Mouse (Mus musculus): ENCODE measurements around the gene Gins2. TPM values are rescaled to one million over a fixed set of nuclear protein-coding genes. Genes with fewer than 3 reads are reported as not detected.
A peak's percentile ranks its signal among the peaks of the same experiment; 100 is the strongest.

The Gins2 gene
- total and polyA plus RNA-seq, 3 experiments = 50.0 to 129 (median 61.2) TPM

DNA sequence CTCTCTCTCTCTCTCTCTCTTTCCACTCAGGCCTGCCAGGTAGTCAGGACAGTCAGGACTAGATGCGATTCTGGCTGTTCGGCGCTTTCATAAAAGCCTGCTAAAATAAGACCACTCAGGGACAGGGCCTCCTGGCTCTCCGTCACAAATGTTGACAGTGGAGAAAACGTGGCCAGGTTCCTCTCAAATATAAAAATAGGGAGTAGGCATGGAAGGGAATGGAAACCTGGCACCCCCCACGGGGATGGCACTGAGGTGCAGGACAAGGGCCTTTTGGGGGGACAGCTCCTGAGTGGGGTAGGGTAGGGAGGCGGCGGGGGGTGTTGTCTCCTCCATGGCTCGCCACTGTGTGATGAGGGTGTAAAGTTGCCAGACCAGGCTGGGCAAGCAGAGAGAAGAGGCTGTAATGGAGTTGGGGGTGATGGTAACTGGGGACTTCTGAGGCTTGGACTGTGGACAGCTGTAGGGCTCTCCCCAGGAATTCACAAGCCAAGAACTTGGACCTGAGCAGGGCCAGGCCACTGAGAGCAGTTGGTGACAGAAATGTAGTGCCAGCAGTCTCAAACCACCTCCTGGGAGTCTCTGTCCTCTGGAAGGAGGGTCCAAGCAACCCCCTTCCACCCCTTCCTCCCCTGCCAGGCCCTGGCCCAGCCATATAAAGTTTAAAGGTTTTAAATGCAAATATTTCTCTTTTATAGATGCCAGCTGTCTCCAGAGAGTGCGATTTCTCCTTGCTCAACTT, 57.2 kb downstream of the Gins2 start:
- in situ Hi-C loops (cut with MboI; ENCODE audit: low pct_ligation_motif_present, low pct_unique_long_range_greater_than_20kb, low sequenced_read_pairs) (loop anchor here (10.0 kb wide), 1 partner anchor 207 kb away; no protein-coding TSS in a partner anchor), dilution Hi-C loops (cut with MboI; ENCODE audit: extremely low pct_ligation_motif_present, extremely low pct_unique_long_range_greater_than_20kb, low sequenced_read_pairs) (no loop called here)
- H3K9me3 ChIP-seq (replicated peaks; ENCODE audit: low read length) = no peaks in the 10 kb centered on the region
- peaks cover 0 to 7% of the 10 kb centered on the region in 2 experiments for H3K36me3 ChIP-seq (replicated peaks in 1 of 2; ENCODE audit: control insufficient read depth in 1 of 2, insufficient read depth in 1 of 2, low read length in 1 of 2)
- TF ChIP-seq USF1 (IDR thresholded peaks at IDR 0.05; ENCODE audit: low read depth, low read length) (no peak), TCF12 (IDR thresholded peaks at IDR 0.05; ENCODE audit: low read depth, low read length) (no peak), ZKSCAN1 (IDR thresholded peaks at IDR 0.05; ENCODE audit: borderline replicate concordance, low read depth, low read length) (no peak), BHLHE40 (IDR thresholded peaks at IDR 0.05; ENCODE audit: low read depth, low read length) (no peak), MAFK (IDR thresholded peaks at IDR 0.05; ENCODE audit: insufficient replicate concordance, low read length) (no peak), E2F4 (IDR thresholded peaks at IDR 0.05; ENCODE audit: insufficient replicate concordance, low read depth, low read length) (no peak)
- peaks cover 50 to 88% of the 10 kb centered on the region in 2 experiments for H3K4me1 ChIP-seq (ENCODE audit: control insufficient read depth in 1 of 2, insufficient read depth in 2 of 2)
- no peak for DNase-seq (ENCODE audit: extremely low read depth)
- peaks cover 39% of the 10 kb centered on the region for H3K79me2 ChIP-seq (replicated peaks; ENCODE audit: control insufficient read depth, extremely low read depth, insufficient read depth, poor library complexity, severe bottlenecking)
- peak overlapping the region; percentile 50 for H3K9ac ChIP-seq (ENCODE audit: insufficient read depth, low read depth)
- peak overlapping the region; percentile 44; the same call in 1 of the 2 replicates for H3K27ac ChIP-seq (ENCODE audit: insufficient read depth, low read depth)
- peaks cover 12% of the 10 kb centered on the region for H3K27me3 ChIP-seq (replicated peaks)
- peak overlapping the region; percentile 89 for H3K4me2 ChIP-seq (ENCODE audit: insufficient read depth, low read depth, poor library complexity, severe bottlenecking)
- H3K4me3 ChIP-seq (replicated peaks in 1 of 3; ENCODE audit: low read depth in 2 of 3, low read length in 2 of 3, poor library complexity in 1 of 3) = no peak overlapping the region

DNA sequence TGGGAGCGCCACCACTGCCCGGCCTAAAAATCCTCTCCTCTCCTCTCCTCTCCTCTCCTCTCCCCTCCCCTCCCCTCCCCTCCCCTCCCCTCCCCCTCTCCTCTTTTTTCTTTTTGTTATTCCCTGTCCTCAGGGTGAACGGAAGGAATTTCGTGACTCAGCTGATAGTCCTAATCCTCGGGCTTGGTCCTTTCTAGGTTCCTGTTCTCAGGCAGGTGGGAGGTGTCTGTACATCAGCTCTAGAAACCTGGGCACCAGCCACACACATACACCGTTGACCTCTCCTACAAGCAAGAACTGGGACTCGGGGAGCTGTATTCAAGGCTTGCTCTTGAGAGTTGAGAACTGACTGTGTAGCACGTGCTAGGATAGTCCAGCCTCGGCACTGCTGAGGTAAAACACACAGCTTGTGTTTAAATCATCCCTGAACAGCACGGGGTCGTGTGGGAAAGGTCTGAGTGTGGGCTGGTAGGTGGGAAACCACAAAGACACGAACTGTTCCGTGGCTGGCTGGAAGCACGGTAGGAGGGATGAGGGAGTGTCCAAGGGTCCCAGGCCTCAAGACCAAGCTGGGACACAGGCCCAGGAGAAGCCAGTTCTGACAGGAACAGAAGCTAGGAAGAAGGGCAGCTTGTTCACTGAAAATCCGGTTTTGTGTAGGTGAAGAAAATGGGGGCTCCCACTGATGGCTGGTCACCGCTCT, 58.0 kb downstream of the Gins2 start:
- no peak overlapping the region for H3K27ac ChIP-seq (ENCODE audit: insufficient read depth, low read depth)

DNA sequence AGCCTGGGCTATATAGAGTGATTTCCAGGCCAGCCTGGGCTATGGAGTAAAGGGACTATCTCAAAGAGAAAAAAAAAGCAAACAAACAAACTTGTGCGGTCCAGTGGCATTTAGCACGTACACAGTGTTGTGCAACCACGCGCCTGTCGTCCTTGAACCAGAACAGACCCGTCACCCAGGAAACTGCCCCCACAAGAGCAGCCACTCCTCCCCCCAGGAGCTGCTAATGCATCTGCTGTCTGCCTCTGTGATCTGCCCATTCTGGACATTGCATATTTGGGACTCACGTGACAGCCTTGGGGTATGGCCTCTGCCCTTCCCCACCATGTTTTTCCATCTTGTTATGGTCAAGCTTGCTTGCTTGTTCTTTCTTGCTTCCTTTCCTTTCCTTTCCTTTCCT, 59.9 kb downstream of the Gins2 start:
- Histone ChIP-seq H3K4me3 (replicated peaks in 1 of 3; ENCODE audit: low read depth in 2 of 3, low read length in 2 of 3, poor library complexity in 1 of 3) (no peak overlapping the region), H3K27me3 (replicated peaks) (no peaks in the 10 kb centered on the region), H3K36me3 (replicated peaks in 1 of 2; ENCODE audit: control insufficient read depth in 1 of 2, insufficient read depth in 1 of 2, low read length in 1 of 2) (peaks cover 0 to 8% of the 10 kb centered on the region in 2 experiments), H3K9me3 (replicated peaks; ENCODE audit: low read length) (no peaks in the 10 kb centered on the region), H3K27ac (ENCODE audit: insufficient read depth, low read depth) (no peak overlapping the region), H3K4me2 (ENCODE audit: insufficient read depth, low read depth, poor library complexity, severe bottlenecking) (no peak overlapping the region), H3K4me1 (ENCODE audit: control insufficient read depth in 1 of 2, insufficient read depth in 2 of 2) (peaks cover 63 to 82% of the 10 kb centered on the region in 2 experiments), H3K9ac (ENCODE audit: insufficient read depth, low read depth) (no peak overlapping the region), H3K79me2 (replicated peaks; ENCODE audit: control insufficient read depth, extremely low read depth, insufficient read depth, poor library complexity, severe bottlenecking) (peaks cover 37% of the 10 kb centered on the region)
- in situ Hi-C loops (cut with MboI; ENCODE audit: low pct_ligation_motif_present, low pct_unique_long_range_greater_than_20kb, low sequenced_read_pairs) (no loop called here), dilution Hi-C loops (cut with MboI; ENCODE audit: extremely low pct_ligation_motif_present, extremely low pct_unique_long_range_greater_than_20kb, low sequenced_read_pairs) (no loop called here)
- DNase-seq (ENCODE audit: extremely low read depth) = no peak
- TF ChIP-seq CHD2 (IDR thresholded peaks at IDR 0.05; ENCODE audit: low read length) (no peak), BHLHE40 (IDR thresholded peaks at IDR 0.05; ENCODE audit: low read depth, low read length) (peak; percentile 56)

More for the DNA sequence above, 58.0 kb downstream of the Gins2 start:
- no peak for DNase-seq (ENCODE audit: extremely low read depth)
- no peak overlapping the region for H3K4me2 ChIP-seq (ENCODE audit: insufficient read depth, low read depth, poor library complexity, severe bottlenecking)
- H3K9me3 ChIP-seq (replicated peaks; ENCODE audit: low read length) = no peaks in the 10 kb centered on the region
- peaks cover 35% of the 10 kb centered on the region for H3K79me2 ChIP-seq (replicated peaks; ENCODE audit: control insufficient read depth, extremely low read depth, insufficient read depth, poor library complexity, severe bottlenecking)
- peaks cover 58 to 88% of the 10 kb centered on the region in 2 experiments for H3K4me1 ChIP-seq (ENCODE audit: control insufficient read depth in 1 of 2, insufficient read depth in 2 of 2)
- dilution Hi-C loops (cut with MboI; ENCODE audit: extremely low pct_ligation_motif_present, extremely low pct_unique_long_range_greater_than_20kb, low sequenced_read_pairs) = no loop called here
- H3K27me3 ChIP-seq (replicated peaks) = peaks cover 5% of the 10 kb centered on the region
- H3K9ac ChIP-seq (ENCODE audit: insufficient read depth, low read depth) = no peak overlapping the region
- H3K4me3 ChIP-seq (replicated peaks in 1 of 3; ENCODE audit: low read depth in 2 of 3, low read length in 2 of 3, poor library complexity in 1 of 3) = peak overlapping the region in 1 of 3 experiments; percentile 2
- in situ Hi-C loops (cut with MboI; ENCODE audit: low pct_ligation_motif_present, low pct_unique_long_range_greater_than_20kb, low sequenced_read_pairs) = loop anchor here (10.0 kb wide), 1 partner anchor 206 kb away; no protein-coding TSS in a partner anchor
- peaks cover 0 to 7% of the 10 kb centered on the region in 2 experiments for H3K36me3 ChIP-seq (replicated peaks in 1 of 2; ENCODE audit: control insufficient read depth in 1 of 2, insufficient read depth in 1 of 2, low read length in 1 of 2)
- no peak for TF ChIP-seq SIN3A (IDR thresholded peaks at IDR 0.05; ENCODE audit: low read length)
- no peak for TF ChIP-seq JUND (conservative IDR thresholded peaks at IDR 0.05; ENCODE audit: low read depth, low read length)
- no peak for TF ChIP-seq NRF1 (IDR thresholded peaks at IDR 0.05; ENCODE audit: low read depth, low read length)

Other genes with a start within 250 kb of the Gins2 start
- 0.85 and 1.7 TPM in 2 replicates for gene 1190005I06Rik, start 58.3 kb upstream of the Gins2 start, total RNA-seq (2012; rRNA removed)
- gene 1190005I06Rik, start 58.3 kb upstream of the Gins2 start, total RNA-seq (2014; rRNA removed) = not detected in 2 replicates
- 0.36 TPM in 1 of 2 replicates, not detected in the other for gene 1190005I06Rik, start 58.3 kb upstream of the Gins2 start, polyA plus RNA-seq (2012; ENCODE audit: insufficient read length, low read depth)
- gene Gm27021, start 78.8 kb upstream of the Gins2 start, total RNA-seq (2012; rRNA removed) = 0.97 and 1.1 TPM in 2 replicates
- gene Gm27021, start 78.8 kb upstream of the Gins2 start, total RNA-seq (2014; rRNA removed) = 0.49 and 1.0 TPM in 2 replicates
- 0.49 TPM in 1 of 2 replicates, not detected in the other for gene Gm27021, start 78.8 kb upstream of the Gins2 start, polyA plus RNA-seq (2012; ENCODE audit: insufficient read length, low read depth)
- 890 and 970 TPM in 2 replicates for gene Cox4i1, start 78.9 kb upstream of the Gins2 start, total RNA-seq (2012; rRNA removed)
- gene Cox4i1, start 78.9 kb upstream of the Gins2 start, total RNA-seq (2014; rRNA removed) = 519 and 596 TPM in 2 replicates
- gene Cox4i1, start 78.9 kb upstream of the Gins2 start, polyA plus RNA-seq (2012; ENCODE audit: insufficient read length, low read depth) = 673 and 711 TPM in 2 replicates
- 113 and 133 TPM in 2 replicates for gene Emc8, start 79.3 kb upstream of the Gins2 start, total RNA-seq (2012; rRNA removed)
- gene Emc8, start 79.3 kb upstream of the Gins2 start, total RNA-seq (2014; rRNA removed) = 33.4 and 35.3 TPM in 2 replicates
- gene Emc8, start 79.3 kb upstream of the Gins2 start, polyA plus RNA-seq (2012; ENCODE audit: insufficient read length, low read depth) = 159 and 184 TPM in 2 replicates
- gene Irf8, start 147.1 kb upstream of the Gins2 start, total RNA-seq (2012; rRNA removed) = 16.3 and 17.7 TPM in 2 replicates
- gene Irf8, start 147.1 kb upstream of the Gins2 start, total RNA-seq (2014; rRNA removed) = 11.2 and 13.3 TPM in 2 replicates
- gene Irf8, start 147.1 kb upstream of the Gins2 start, polyA plus RNA-seq (2012; ENCODE audit: insufficient read length, low read depth) = 34.3 and 37.4 TPM in 2 replicates

All from CH12.LX (cell line).